Mouse (Mus musculus) embryonic stem cell, embryonic (primary cell): Measurements from ENCODE around the gene Kcnb1.

Experiments
- CTCF ChIA-PET, 4 experiments: fragments of 300-600 bp in 2 of 4; fragments of 350-600 bp in 2 of 4; sonication (Branson Sonifier 250); formaldehyde crosslinking; loops; one replicate each; lab custom pipeline; 2022; ENCODE audit warnings: inconsistent platforms in 2 of 4; lab: Charles Lee
- POLR2A ChIA-PET, 4 experiments: fragments of 300-600 bp in 2 of 4; fragments of 350-600 bp in 2 of 4; sonication (Branson Sonifier 250); formaldehyde crosslinking; loops; one replicate each; lab custom pipeline; 2022; ENCODE audit warnings: antibody characterized with exemption in 4 of 4, inconsistent platforms in 1 of 4; lab: Charles Lee

The Kcnb1 gene

GRCm38 (mm10) chr2:167213666-167214065 is 23.7 kb upstream of the Kcnb1 start:
- CTCF ChIA-PET = interaction anchor here (0.8 to 4.0 kb wide), 14 partner anchors 8 to 318 kb away, joined by 3 to 30 read pairs (median 6); no protein-coding TSS in a partner anchor
- POLR2A ChIA-PET = interaction anchor here in 3 of 4 experiments (0.6 to 2.1 kb wide), 14 partner anchors 8 to 149 kb away, joined by 3 to 16 read pairs (median 4); no protein-coding TSS in a partner anchor

- POLR2A ChIA-PET = interaction anchor here in 3 of 4 experiments (0.6 to 3.5 kb wide), 23 partner anchors 8 to 174 kb away, joined by 3 to 17 read pairs (median 4); no protein-coding TSS in a partner anchor
Measured at GRCm38 (mm10) chr2:167213076-167213475, 23.1 kb upstream of the Kcnb1 start.

GRCm38 (mm10) chr2:167212551-167212950 is 22.6 kb upstream of the Kcnb1 start:
- ChIA-PET CTCF (interaction anchor here (0.5 to 4.0 kb wide), 45 partner anchors 9 to 677 kb away, joined by 3 to 30 read pairs (median 4); partner anchors contain the start of gene Znfx1 (in 1 of the 4)), POLR2A (interaction anchor here in 3 of 4 experiments (0.6 to 3.5 kb wide), 23 partner anchors 9 to 173 kb away, joined by 3 to 17 read pairs (median 4); no protein-coding TSS in a partner anchor)

More at GRCm38 (mm10) chr2:167213076-167213475, 23.1 kb upstream of the Kcnb1 start:
- CTCF ChIA-PET = interaction anchor here (0.5 to 4.0 kb wide), 46 partner anchors 9 to 676 kb away, joined by 3 to 30 read pairs (median 4); partner anchors contain the start of gene Znfx1 (in 1 of the 4)

- POLR2A ChIA-PET = interaction anchor here in 3 of 4 experiments (0.8 to 3.5 kb wide), 12 partner anchors 9 to 145 kb away, joined by 3 to 17 read pairs (median 6); no protein-coding TSS in a partner anchor
- CTCF ChIA-PET = interaction anchor here (0.9 to 4.0 kb wide), 10 partner anchors 9 to 140 kb away, joined by 3 to 30 read pairs (median 6); no protein-coding TSS in a partner anchor
Measured at GRCm38 (mm10) chr2:167212089-167212488, 22.1 kb upstream of the Kcnb1 start.

GRCm38 (mm10) chr2:167209900-167210299 is 19.9 kb upstream of the Kcnb1 start:
- POLR2A ChIA-PET = interaction anchor here in 2 of 4 experiments (1.1 to 3.5 kb wide), 12 partner anchors 10 to 195 kb away, joined by 3 to 17 read pairs (median 3); partner anchors contain the start of genes Znfx1 (in 2 of the 2) and Ddx27 (in 1 of the 2)

GRCm38 (mm10) chr2:167208984-167209383 is 19.0 kb upstream of the Kcnb1 start:
- ChIA-PET POLR2A (interaction anchor here in 2 of 4 experiments (0.6 to 2.5 kb wide), 6 partner anchors 11 to 141 kb away, joined by 3 to 12 read pairs (median 4); no protein-coding TSS in a partner anchor), CTCF (interaction anchor here in 3 of 4 experiments (0.6 to 1.9 kb wide), 5 partner anchors 13 to 137 kb away, joined by 3 to 4 read pairs (median 4); no protein-coding TSS in a partner anchor)

More at GRCm38 (mm10) chr2:167209900-167210299, 19.9 kb upstream of the Kcnb1 start:
- CTCF ChIA-PET = interaction anchor here in 1 of 4 experiments (1.1 to 4.0 kb wide), 5 partner anchors 8 to 219 kb away, joined by 3 to 30 read pairs (median 3); no protein-coding TSS in a partner anchor

- POLR2A ChIA-PET = interaction anchor here in 2 of 4 experiments (1.1 to 3.3 kb wide), 7 partner anchors 14 to 139 kb away, joined by 3 to 17 read pairs (median 6); no protein-coding TSS in a partner anchor
- CTCF ChIA-PET = interaction anchor here in 3 of 4 experiments (0.5 to 1.9 kb wide), 7 partner anchors 15 to 328 kb away, joined by 3 to 7 read pairs (median 4); no protein-coding TSS in a partner anchor
Measured at GRCm38 (mm10) chr2:167205918-167206629, 16.1 kb upstream of the Kcnb1 start.

GRCm38 (mm10) chr2:167204686-167205085 is 14.7 kb upstream of the Kcnb1 start:
- ChIA-PET CTCF (interaction anchor here in 2 of 4 experiments (0.6 to 2.9 kb wide), 5 partner anchors 8 to 1421 kb away, joined by 3 to 9 read pairs (median 6); no protein-coding TSS in a partner anchor), POLR2A (interaction anchor here in 2 of 4 experiments (0.6 to 3.3 kb wide), 12 partner anchors 8 to 133 kb away, joined by 3 to 17 read pairs (median 4); no protein-coding TSS in a partner anchor)

GRCm38 (mm10) chr2:167203505-167204166 is 13.7 kb upstream of the Kcnb1 start:
- ChIA-PET POLR2A (interaction anchor here (0.5 to 2.1 kb wide), 15 partner anchors 9 to 1381 kb away, joined by 3 to 5 read pairs (median 3); partner anchors contain the start of gene Znfx1 (in 1 of the 4)), CTCF (interaction anchor here (0.5 to 2.9 kb wide), 12 partner anchors 9 to 132 kb away, joined by 3 to 17 read pairs (median 4); no protein-coding TSS in a partner anchor)

- CTCF ChIA-PET = interaction anchor here (0.6 to 2.9 kb wide), 7 partner anchors 9 to 1028 kb away, joined by 3 to 9 read pairs (median 4); no protein-coding TSS in a partner anchor
- POLR2A ChIA-PET = interaction anchor here in 1 of 4 experiments (0.6 to 2.1 kb wide), 6 partner anchors 11 to 339 kb away, joined by 4 to 6 read pairs (median 4); partner anchors contain the start of gene Kcnb1
Measured at GRCm38 (mm10) chr2:167201463-167202291, 11.7 kb upstream of the Kcnb1 start.

- ChIA-PET CTCF (interaction anchor here in 2 of 4 experiments (0.6 to 1.2 kb wide), 3 partner anchors 86 to 455 kb away, joined by 3 read pairs; no protein-coding TSS in a partner anchor), POLR2A (interaction anchor here in 2 of 4 experiments (0.7 to 0.8 kb wide), 2 partner anchors 126 to 127 kb away, joined by 3 read pairs; no protein-coding TSS in a partner anchor)
Measured at GRCm38 (mm10) chr2:167198660-167199427, 8.9 kb upstream of the Kcnb1 start.

GRCm38 (mm10) chr2:167193361-167193760 is 3.4 kb upstream of the Kcnb1 start:
- ChIA-PET CTCF (interaction anchor here in 2 of 4 experiments (0.5 to 1.0 kb wide), 2 partner anchors 10 to 235 kb away, joined by 3 to 9 read pairs; no protein-coding TSS in a partner anchor), POLR2A (interaction anchor here in 2 of 4 experiments (0.6 to 1.5 kb wide), 3 partner anchors 121 to 341 kb away, joined by 3 to 4 read pairs (median 3); no protein-coding TSS in a partner anchor)

GRCm38 (mm10) chr2:167189291-167190075 is 472 bp downstream of the Kcnb1 start:
- ChIA-PET POLR2A (interaction anchor here in 3 of 4 experiments (1.1 to 1.9 kb wide), 5 partner anchors 12 to 127 kb away, joined by 3 to 10 read pairs (median 4); partner anchors contain the start of gene Znfx1 (in 2 of the 3)), CTCF (interaction anchor here in 2 of 4 experiments (0.6 to 1.9 kb wide), 8 partner anchors 21 to 118 kb away, joined by 3 to 18 read pairs (median 4); no protein-coding TSS in a partner anchor)
